Mouse (Mus musculus) adrenal gland, postnatal 25 days (tissue): ENCODE measurements at regions not wholly inside any gene's neighbourhood (a gene's known extent, or its start where the extent isn't known, plus 50 kb on each side); places are given as distances from the start of the nearest gene placed in this dataset.

Experiments
- DNase-seq: peaks from one replicate; pipeline ENCODE4 v3.0.0; 2021; ENCODE audit warnings: mixed read lengths

- no peak for DNase-seq
Observed at GRCm38 (mm10) chr13:47751033-47751432, 510.0 kb upstream of the Id4 start.

DNA sequence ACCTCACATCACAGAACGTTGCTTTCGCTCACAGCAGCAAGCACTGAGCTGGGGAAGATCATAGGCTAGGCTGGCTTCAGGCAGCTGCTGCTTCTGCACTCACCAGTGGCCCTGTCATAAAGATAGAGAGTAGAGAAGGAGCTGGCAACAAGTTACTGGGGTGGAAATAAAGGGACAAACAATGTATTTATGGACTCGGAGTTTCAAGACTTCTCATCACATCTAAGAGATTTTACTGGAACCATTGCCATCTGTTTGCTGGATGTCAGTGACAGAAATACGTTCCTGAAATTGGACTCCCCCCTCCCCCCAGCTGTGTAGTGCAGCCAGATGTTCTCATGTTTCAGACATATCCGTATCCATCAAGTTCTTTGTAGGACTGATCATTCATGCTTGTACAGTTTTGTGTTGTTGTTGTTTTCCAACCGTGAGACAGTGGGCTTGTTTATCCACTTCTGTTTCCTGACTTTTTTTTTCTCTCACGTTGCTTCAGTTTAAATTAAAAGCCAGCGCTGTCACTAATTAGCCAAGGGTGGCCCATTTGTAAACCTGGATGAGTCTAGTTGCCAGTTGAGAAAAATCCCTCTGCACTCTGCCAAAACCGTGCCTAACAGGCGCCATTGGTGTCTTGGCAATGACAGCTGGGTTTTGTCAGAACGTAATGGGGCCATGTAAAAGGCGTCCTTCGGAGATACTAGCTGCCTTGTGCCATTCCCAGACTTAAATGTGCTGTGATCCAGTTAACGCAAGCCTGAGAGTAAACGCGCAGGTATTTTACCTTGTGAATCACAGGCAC lies 496.0 kb upstream of the Id4 start:
- no peak for DNase-seq

DNA sequence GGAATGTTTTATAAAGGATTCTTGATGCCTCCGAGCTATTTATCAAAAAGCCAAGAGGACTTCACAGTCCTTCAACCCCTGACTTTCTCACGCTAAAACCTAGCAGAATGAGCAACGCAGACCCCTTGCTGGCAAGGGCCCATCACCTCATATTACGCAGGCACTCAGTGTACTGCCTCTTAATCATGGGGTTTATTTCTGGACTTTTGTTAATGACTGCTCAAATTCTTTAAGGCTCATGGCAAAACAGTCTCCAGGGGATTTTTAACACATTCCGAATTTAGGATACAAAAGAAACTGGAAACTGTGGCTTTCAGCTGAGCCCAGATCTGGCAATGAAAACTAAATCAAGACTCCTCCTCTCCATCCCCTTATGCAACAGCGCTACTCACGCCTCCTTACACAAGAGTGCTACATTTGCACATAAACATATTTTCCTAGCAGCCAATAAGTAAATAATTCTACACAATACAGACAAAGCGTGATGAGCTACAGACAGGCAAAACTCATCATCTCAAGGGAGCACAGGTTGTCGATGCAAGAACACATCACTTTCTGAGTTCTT lies 492.0 kb upstream of the Id4 start:
- no peak for DNase-seq

- no peak for DNase-seq
Observed at GRCm38 (mm10) chr13:47777206-47778099, 483.6 kb upstream of the Id4 start.

DNA sequence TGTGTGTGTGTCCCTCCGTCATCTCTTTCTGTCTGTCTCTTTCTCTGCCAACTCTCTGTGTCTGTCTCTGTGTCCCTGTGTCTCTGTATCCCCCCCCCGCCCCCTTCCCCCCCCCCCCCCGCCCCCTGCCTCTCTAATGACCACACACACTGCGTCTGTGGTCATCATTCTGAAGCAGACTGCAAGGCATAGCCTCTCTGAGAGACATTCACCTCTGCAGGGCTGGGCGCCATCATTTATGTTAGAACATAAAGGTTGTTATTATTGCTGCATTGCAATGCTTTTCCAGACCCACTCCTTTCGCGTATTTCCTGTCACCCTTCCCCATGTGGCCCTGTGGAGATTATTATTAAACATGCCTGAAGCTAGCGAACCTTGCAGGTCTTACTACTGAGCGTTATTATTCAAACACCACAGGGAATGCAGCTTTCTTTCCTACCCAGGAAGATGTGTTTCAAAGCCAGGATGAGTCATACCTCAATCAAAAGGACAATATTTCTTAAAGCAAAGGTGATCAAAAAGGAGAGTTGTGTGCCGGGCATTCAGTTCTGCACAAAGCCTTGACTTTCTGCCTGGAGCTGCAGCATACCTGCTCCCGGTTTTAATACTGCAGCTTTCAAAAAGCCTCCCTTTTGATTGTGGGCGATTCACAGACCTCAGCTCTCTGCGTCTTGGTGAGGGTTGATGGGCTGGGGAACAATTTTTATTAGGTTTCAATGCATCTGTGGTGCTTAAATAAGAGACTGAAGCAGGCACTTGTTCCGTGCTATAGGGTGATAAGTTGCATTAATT lies 482.6 kb upstream of the Id4 start:
- no peak for DNase-seq

DNA sequence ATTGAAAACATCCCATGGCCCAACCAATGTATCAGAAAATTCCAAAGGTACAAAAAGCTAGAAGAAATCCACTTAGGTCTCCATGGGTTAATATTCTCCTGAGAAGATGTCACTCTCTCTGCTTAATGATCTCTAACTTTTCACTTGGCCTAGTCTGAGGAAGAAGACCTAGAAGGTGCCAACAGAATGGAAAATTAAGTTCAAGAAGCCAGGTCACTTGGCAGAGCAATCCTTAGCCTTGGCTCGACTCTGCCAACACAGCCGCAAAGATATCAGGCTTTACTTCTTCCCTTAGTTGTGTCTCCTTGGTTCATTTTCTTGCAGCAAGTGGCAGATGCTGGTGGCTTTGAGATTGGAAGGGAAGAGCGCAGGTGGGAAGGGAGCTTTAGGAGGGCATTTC lies 476.6 kb upstream of the Id4 start:
- DNase-seq = no peak

DNA sequence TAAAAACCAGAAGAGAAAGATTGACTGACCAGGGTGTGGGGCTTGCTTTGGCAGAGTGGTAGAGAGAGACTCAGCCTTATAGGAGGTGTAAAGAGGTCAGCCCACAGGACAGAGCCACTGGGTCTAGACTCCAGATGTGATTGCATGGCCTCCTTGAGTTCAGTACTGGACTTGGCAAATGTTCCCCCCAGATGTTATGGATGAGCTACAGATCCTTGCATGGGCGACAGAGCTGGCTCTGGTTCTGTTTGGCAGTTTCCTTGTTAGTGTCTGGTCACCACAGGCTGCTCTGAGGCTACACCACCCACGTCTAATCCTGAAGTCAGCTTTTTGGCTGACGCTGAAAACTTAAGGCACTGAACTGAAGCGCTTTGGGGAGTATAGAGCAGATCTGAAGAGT lies 463.2 kb upstream of the Id4 start:
- DNase-seq = no peak

GRCm38 (mm10) chr13:47811711-47812415 lies 449.2 kb upstream of the Id4 start:
- DNase-seq = no peak

- peak; percentile 9 for DNase-seq
Observed at GRCm38 (mm10) chr13:47818924-47819564, 442.0 kb upstream of the Id4 start.

- DNase-seq = peak; percentile 67
Observed at GRCm38 (mm10) chr13:47836491-47836890, 424.5 kb upstream of the Id4 start.

DNA sequence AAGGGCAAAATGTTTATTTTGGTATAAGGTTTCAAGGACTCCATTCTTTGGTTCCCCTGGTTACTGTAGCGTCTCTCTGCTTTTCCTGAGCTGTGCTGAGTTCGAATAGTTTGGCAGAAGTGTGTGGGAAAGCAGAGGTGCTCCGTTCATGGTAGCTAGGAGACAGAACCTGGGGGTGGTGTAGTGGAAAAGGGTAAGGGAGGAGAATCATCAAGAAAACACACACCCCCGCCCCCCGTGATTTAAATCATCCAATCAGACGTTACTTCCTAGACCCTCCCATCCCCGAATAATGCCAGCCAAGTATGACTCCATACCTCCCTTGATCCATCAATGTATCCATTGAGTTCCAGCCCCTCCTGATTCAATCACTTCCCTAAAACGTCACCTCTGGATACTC lies 418.6 kb upstream of the Id4 start:
- no peak for DNase-seq

- DNase-seq = no peak
Observed at GRCm38 (mm10) chr13:47843011-47843410, 418.0 kb upstream of the Id4 start.

GRCm38 (mm10) chr13:47843541-47844267 lies 417.3 kb upstream of the Id4 start:
- no peak for DNase-seq

DNA sequence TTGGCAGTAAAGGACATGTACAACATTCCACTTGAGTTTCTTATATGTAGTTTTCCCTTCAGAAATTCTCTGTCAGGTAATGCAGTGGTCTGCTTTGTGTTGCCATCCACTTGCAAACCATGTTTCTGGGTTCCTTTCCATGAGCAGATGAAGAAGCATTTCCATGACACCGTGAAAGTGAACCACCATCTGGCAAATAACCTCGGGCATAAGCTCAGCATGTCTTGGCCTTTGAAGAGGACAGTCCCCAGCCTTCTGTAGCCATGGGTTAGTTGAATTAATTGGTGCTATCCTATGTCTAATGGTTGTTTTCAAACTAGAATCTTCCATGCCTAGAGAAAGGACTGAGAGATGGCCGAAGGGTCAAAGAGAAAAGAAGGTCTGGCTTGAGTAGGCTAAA lies 414.3 kb upstream of the Id4 start:
- no peak for DNase-seq

- DNase-seq = no peak
Observed at GRCm38 (mm10) chr13:47848371-47849188, 412.4 kb upstream of the Id4 start.

GRCm38 (mm10) chr13:47855422-47856108 lies 405.5 kb upstream of the Id4 start:
- no peak for DNase-seq

DNA sequence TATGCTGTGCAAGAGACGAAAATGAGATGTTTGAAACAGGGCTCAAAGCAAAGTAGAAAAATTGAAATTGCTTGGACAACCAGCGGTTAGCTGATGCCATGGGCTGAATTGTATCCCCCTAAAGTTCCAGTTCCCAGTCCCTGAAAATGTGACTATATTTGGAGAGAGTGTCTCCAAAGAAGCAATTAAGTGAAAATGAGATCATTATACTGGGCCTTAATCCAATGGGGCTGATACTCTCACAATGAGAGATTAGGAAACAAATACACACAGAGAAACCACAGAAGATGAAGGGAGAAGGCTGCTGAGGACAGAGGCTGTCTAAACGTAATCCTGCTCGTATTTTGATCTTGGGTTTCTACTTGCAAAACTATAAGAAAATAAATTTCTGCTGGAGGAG lies 402.1 kb upstream of the Id4 start:
- DNase-seq = no peak

- DNase-seq = no peak
Observed at GRCm38 (mm10) chr13:47860316-47860715, 400.7 kb upstream of the Id4 start.

GRCm38 (mm10) chr13:47862896-47863295 lies 398.1 kb upstream of the Id4 start:
- DNase-seq = peak; percentile 3
